In genomic region chr4:137912768-137913305, GRCm38 (mm10) we compare ENCODE assay signal across 8 mouse cellular contexts. TPM values are rescaled to one million over a fixed set of nuclear protein-coding genes. Genes with fewer than 3 reads are reported as not detected.
A peak's percentile ranks its signal among the peaks of the same experiment; 100 is the strongest.
DNase-seq lines count a peak whose midpoint lies in the region; ATAC-seq and TF ChIP-seq lines count a peak whose summit lies in the region.

No protein-coding gene starts in this region.

- no peaks in the 10 kb centered on the region for H3K79me2 ChIP-seq in heart, adult 2 months (replicated peaks; ENCODE audit: control insufficient read depth, insufficient read depth, low read length)

- peak overlapping the region; percentile 26 for H3K27ac ChIP-seq in heart, adult 2 months
- H3K27ac ChIP-seq in heart, embryonic 13.5 days (replicated peaks) = no peak overlapping the region; the same call in none of the 2 replicates
- H3K27ac ChIP-seq in neural tube, embryonic 13.5 days (replicated peaks) = no peak overlapping the region

- peak overlapping the region; percentile 87 for H3K4me2 ChIP-seq in heart, embryonic 13.5 days
- H3K4me2 ChIP-seq in neural tube, embryonic 13.5 days = peak overlapping the region; percentile 92

- peak overlapping the region; percentile 50 for H3K4me3 ChIP-seq in heart, adult 2 months
- peak overlapping the region; percentile 58 for H3K4me3 ChIP-seq in heart, embryonic 13.5 days
- peak overlapping the region; percentile 52 for H3K4me3 ChIP-seq in neural tube, embryonic 13.5 days

- ATAC-seq in heart, embryonic 13.5 days (ENCODE audit: extremely low read depth, insufficient number of reproducible peaks, low FRiP score, low TSS enrichment) = no peak
- no peak for ATAC-seq in neural tube, embryonic 13.5 days (ENCODE audit: low read depth)
- no peak for ATAC-seq in erythroblast, adult 5-6 weeks (replicated peaks; ENCODE audit: low FRiP score, poor library complexity, severe bottlenecking)

- TF ChIP-seq CTCF in heart, adult 2 months (IDR thresholded peaks at IDR 0.05) = no peak

- intact Hi-C loops in heart, adult 2 months (cut with DNase I) = loop anchor here (2.0 kb wide), 1 partner anchor 18 kb away; no protein-coding TSS in a partner anchor
- intact Hi-C loops in heart, postnatal 36 days (cut with DNase I) = loop anchor here (2.0 kb wide), 1 partner anchor 18 kb away; no protein-coding TSS in a partner anchor

- no peak for DNase-seq in heart, adult 2 months
- DNase-seq in heart, postnatal 36 days = no peak
- DNase-seq in kidney, postnatal 10 days = peak; percentile 49
- no peak for DNase-seq in frontal cortex, postnatal 36 days (ENCODE audit: low spot score in 2 of 2)
- DNase-seq in thymus, postnatal 10 days (ENCODE audit: low spot score in 2 of 2) = no peak

- TF ChIP-seq EP300 in heart, adult 2 months (IDR thresholded peaks at IDR 0.05; ENCODE audit: insufficient read depth, low read depth, low read length) = no peak

- H3K9ac ChIP-seq in heart, adult 2 months (ENCODE audit: low read depth, low read length) = peak overlapping the region; percentile 50
- peak overlapping the region; percentile 78 for H3K9ac ChIP-seq in heart, embryonic 13.5 days
- peak overlapping the region; percentile 67 for H3K9ac ChIP-seq in neural tube, embryonic 13.5 days

- WGBS in heart, adult 2 months = 46% methylated on average over 13 of the region's 13 CpGs
- WGBS in heart, embryonic 13.5 days = 56% methylated on average over 13 of the region's 13 CpGs
- WGBS in neural tube, embryonic 13.5 days = 57% methylated on average over 13 of the region's 13 CpGs

- no peaks in the 10 kb centered on the region for H3K36me3 ChIP-seq in heart, adult 2 months (ENCODE audit: control insufficient read depth, insufficient read depth, low read length)
- no peaks in the 10 kb centered on the region for H3K36me3 ChIP-seq in heart, embryonic 13.5 days
- no peaks in the 10 kb centered on the region for H3K36me3 ChIP-seq in neural tube, embryonic 13.5 days

- H3K27me3 ChIP-seq in heart, adult 2 months (ENCODE audit: control insufficient read depth, insufficient read depth, low read length) = no peaks in the 10 kb centered on the region
- peaks cover 8% of the 10 kb centered on the region; the same call in 1 of the 2 replicates for H3K27me3 ChIP-seq in heart, embryonic 13.5 days (replicated peaks)
- H3K27me3 ChIP-seq in neural tube, embryonic 13.5 days = 0 out of 2 replicates have a peak, but pooled peaks cover 5% of the 10 kb centered on the region

- peaks cover 3% of the 10 kb centered on the region for H3K4me1 ChIP-seq in heart, adult 2 months (ENCODE audit: control insufficient read depth, insufficient read depth, low read length)
- peaks cover 60% of the 10 kb centered on the region for H3K4me1 ChIP-seq in heart, embryonic 13.5 days
- H3K4me1 ChIP-seq in neural tube, embryonic 13.5 days (replicated peaks) = peaks cover 30% of the 10 kb centered on the region

- no peaks in the 10 kb centered on the region for H3K9me3 ChIP-seq in heart, embryonic 13.5 days
- no peaks in the 10 kb centered on the region for H3K9me3 ChIP-seq in neural tube, embryonic 13.5 days

- no peak for TF ChIP-seq POLR2A in heart, adult 2 months (IDR thresholded peaks at IDR 0.05; ENCODE audit: insufficient read depth, low read depth, low read length)

RNA-seq across cellular contexts. Expression of gene Ece1, which starts 50.8 kb away (rescaled TPM):
- 100 to 1,000 TPM; 102 to 120 TPM for total RNA-seq in heart, adult 2 months (2021)
- 23.3 and 27.3 TPM in 2 replicates for polyA plus RNA-seq in heart, adult 2 months (2012; rRNA removed)
- 100 to 1,000 TPM; 113 to 115 TPM for total RNA-seq in heart, postnatal 36 days (2021)
- polyA plus RNA-seq in heart, embryonic 13.5 days (2015; fragmentation: Nextera tagmentation; extraction: Ambion mirVana) = 77.4 and 78.9 TPM in 2 replicates
- 27.5 and 32.6 TPM in 2 replicates for polyA plus RNA-seq in neural tube, embryonic 13.5 days (2015; fragmentation: Nextera tagmentation; extraction: Ambion mirVana)
- 2.3 and 3.1 TPM in 2 replicates for total RNA-seq in erythroblast, adult 5-6 weeks (2015; ENCODE audit: low replicate concordance)
- total RNA-seq in erythroblast, adult 5-6 weeks (2017; ENCODE audit: low replicate concordance) = 0.68 and 2.1 TPM in 2 replicates

Comparison
In these comparisons a context has a peak if more than half of its experiments do, and no peak if none do; other contexts are left out.
1. RNA of gene Ece1, which starts 50.8 kb away (total RNA-seq): 102 to 120 TPM in heart, adult 2 months and 113 to 115 TPM in heart, postnatal 36 days; 0.68 to 3.1 TPM in erythroblast, adult 5-6 weeks; every median in the first group is over 10 times any median in the second.
2. Peak in every context shown above with its lines, with median percentiles within 50 percentile points of each other: H3K4me3 ChIP-seq and H3K9ac ChIP-seq.